Mouse (Mus musculus) cerebellum, adult 8-10 months (tissue): Measurements from ENCODE around the gene Tstd1.

ENCODE experiments used
- DNase-seq: peaks from one replicate; pipeline ENCODE4 v3.0.0; 2022

The Tstd1 gene

DNA sequence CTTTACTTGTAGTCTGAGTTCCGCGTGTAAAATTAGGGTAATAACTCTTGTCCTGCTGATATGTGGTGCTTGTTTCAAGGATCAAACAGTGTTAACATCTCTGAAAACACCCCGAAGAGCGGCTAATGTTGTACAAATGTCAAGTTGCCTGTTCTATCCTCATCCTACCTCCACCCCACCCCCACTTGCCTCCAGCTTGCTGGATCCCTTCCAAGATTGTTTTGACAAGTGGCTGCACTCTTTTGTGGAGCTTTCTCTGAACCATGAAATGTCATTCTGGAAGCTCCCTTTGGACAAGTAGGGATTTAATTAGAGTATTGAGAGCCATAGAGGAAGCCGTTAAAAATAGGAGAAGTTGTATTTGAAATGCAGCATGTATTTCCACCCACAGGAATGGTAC lies 41.1 kb downstream of the Tstd1 start:
- DNase-seq: no peak

- DNase-seq: no peak
Measured at GRCm38 (mm10) chr1:171460551-171461503, 42.2 kb downstream of the Tstd1 start.

- DNase-seq: no peak
Measured at GRCm38 (mm10) chr1:171463133-171463532, 44.5 kb downstream of the Tstd1 start.

DNA sequence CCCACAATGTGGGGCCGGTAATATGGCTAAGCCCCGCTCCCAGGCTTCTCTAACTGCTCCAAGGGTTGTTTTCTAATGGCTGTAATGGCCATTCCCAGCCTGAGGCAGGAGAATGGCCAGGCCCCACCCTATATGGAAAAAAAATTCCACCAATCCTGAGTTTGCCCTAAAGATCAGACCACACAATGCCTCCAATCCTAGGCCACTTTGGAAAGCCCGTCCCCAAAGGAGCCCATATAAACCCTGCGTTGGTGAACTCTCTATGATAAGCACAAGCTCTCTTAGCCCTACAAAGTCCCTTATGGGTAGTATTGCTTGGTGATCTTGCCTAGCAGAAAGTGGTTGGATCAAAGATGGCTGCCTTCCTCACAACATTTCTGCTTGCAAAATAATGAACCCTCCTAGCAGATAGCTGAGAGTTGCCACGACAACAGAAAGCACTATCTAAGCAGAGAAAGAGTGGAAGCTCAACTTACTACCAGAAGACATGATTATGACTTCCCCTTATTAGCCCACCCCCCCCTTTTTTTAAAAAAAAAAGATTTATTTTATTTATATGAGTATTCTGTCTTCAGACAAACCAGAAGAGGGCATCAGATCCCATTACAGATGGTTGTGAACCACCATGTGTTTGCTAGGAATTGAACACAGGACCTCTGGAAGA lies 47.2 kb downstream of the Tstd1 start:
- no peak for DNase-seq

DNA sequence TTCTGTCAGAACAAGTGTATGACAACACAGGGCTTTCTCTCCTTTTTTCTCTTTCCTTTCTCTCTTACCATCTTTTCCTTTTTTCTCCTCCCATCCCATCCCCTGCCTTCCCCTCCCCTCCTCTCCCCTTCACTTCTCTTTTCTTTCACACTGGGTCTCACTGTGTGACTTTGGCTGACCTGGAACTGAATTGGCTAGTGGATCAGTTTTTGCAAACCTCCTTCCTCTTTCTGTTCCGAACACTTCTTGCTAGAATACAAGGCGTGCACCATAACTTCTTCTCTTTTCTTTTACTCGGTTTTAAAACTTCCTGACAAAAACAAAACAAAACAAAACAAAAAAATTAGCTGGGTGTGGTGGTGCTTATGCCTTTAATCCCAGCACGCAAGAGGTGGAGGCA lies 47.9 kb downstream of the Tstd1 start:
- DNase-seq: no peak

- DNase-seq: no peak
Measured at GRCm38 (mm10) chr1:171469678-171470077, 51.0 kb downstream of the Tstd1 start.
